Mouse (Mus musculus): ENCODE measurements around the gene Ltb.

The Ltb gene

GRCm38 (mm10) chr17:35165451-35166155, 28.6 kb upstream of the Ltb start:
- DNase-seq, result no peak

- peak; percentile 96 for DNase-seq
These were observed 27.7 kb upstream of the Ltb start for GRCm38 (mm10) chr17:35166352-35167035.

GRCm38 (mm10) chr17:35167794-35168193, 26.4 kb upstream of the Ltb start:
- DNase-seq, result peak; percentile 89

- peak; percentile 92 for DNase-seq
These were observed 25.6 kb upstream of the Ltb start for GRCm38 (mm10) chr17:35168541-35169207.

- DNase-seq, result peak; percentile 96
These were observed 21.6 kb upstream of the Ltb start for GRCm38 (mm10) chr17:35172445-35173234.

GRCm38 (mm10) chr17:35173329-35173728, 20.9 kb upstream of the Ltb start:
- DNase-seq, result peak; percentile 93

GRCm38 (mm10) chr17:35174201-35174977, 19.9 kb upstream of the Ltb start:
- no peak for DNase-seq

- no peak for DNase-seq
These were observed 18.9 kb upstream of the Ltb start for GRCm38 (mm10) chr17:35175382-35175781.

GRCm38 (mm10) chr17:35175968-35176367, 18.3 kb upstream of the Ltb start, which contains the start of gene Aif1:
Gene Aif1 (minus strand): TSS chr17:35176068.
- no peak for DNase-seq

- peak; percentile 98 for DNase-seq
These were observed 15.7 kb upstream of the Ltb start for GRCm38 (mm10) chr17:35178528-35178927.

- DNase-seq, result no peak
These were observed 14.1 kb upstream of the Ltb start for GRCm38 (mm10) chr17:35180093-35180492.

GRCm38 (mm10) chr17:35185639-35186611, 8.3 kb upstream of the Ltb start:
- DNase-seq, result peak; percentile 98

- DNase-seq, result peak; percentile 96
These were observed 7.6 kb upstream of the Ltb start for GRCm38 (mm10) chr17:35186681-35187080.

GRCm38 (mm10) chr17:35187345-35187744, 6.9 kb upstream of the Ltb start:
- DNase-seq, result no peak

- peak; percentile 93 for DNase-seq
These were observed 6.2 kb upstream of the Ltb start, which contains the start of gene Lst1 for GRCm38 (mm10) chr17:35187959-35188610. Gene Lst1 (minus strand): TSS chr17:35188439.

- DNase-seq, result peak; percentile 94
These were observed 5.1 kb upstream of the Ltb start for GRCm38 (mm10) chr17:35189186-35189585.

- no peak for DNase-seq
These were observed 4.1 kb upstream of the Ltb start for GRCm38 (mm10) chr17:35190096-35190495.

GRCm38 (mm10) chr17:35191723-35192122, 2.5 kb upstream of the Ltb start:
- no peak for DNase-seq

GRCm38 (mm10) chr17:35192924-35193323, 1.3 kb upstream of the Ltb start:
- no peak for DNase-seq
